Mouse (Mus musculus): ENCODE measurements around the gene Ndufaf2.

DNA sequence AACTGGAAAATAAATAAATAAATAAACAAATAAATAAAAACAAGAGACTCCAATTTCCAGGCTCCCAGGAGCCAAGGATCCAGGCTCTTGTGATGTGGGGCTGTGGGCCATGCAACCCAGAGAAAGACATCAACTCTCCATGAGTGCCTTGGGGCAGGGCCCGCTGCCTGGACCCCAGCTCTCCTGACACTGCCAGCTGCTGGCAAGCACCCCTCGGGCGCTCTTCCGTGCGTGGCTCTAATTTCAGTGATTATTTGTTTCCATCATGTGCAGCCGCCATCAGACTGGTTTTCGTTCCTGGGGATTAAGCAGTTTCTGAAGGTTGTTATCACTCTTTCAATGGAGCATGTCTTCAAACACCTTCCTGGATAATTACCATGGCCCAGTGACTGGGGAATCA lies 186.6 kb downstream of the Ndufaf2 start:
- TF ChIP-seq TAL1 (IDR thresholded peaks at IDR 0.05; ENCODE audit: low read length) (no peak), GATA1 (IDR thresholded peaks at IDR 0.05; ENCODE audit: low read length) (no peak)
